Comparison of ENCODE assay signal across 8 mouse cellular contexts in the genomic region with DNA sequence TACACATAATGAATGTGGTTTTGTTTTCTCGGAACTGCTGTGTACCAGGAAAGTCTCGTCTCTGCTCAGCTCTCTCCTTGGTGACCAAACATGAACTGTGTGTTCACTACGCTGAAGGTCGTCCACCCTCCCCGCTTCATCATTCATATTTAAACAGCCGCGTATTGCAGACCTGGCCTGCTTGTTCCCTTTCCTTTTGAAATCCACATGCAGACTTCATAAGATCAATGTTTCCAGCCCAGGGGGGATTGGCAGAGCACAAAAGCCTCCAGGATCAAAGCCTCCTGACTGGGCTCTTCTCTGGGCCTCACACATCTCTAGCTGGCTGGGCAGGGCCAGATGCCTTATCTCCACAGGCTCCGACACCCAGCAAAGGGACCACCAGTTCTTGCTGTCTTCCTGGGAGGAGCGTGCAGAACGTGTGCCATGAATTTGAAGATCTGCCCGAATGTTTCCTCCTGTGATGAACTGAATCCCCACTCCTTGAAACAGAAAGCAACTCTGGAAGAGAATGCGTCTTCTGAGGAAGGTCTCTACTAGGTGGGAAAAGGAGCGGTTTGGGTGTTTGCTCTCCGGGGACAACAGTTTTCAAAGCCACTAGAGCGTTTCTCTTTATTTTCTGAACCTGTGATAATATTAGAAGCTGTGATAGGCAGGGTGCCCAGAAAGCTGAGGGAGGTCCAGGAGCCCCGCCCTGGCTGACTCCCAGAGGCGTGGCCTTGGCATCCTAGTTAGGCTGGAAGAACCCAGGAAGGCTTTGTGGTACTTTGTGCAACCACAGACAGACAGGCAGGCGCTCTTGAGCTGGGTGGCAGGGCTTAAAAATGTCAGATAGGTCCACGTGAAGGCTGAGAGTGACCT. TPM values are rescaled to one million over a fixed set of nuclear protein-coding genes. Genes with fewer than 3 reads are reported as not detected.
DNase-seq lines count a peak whose midpoint lies in the region; ATAC-seq and TF ChIP-seq lines count a peak whose summit lies in the region.

No protein-coding gene starts in this region.

- H3K79me2 ChIP-seq in macrophage (ENCODE audit: inconsistent target), result no peaks in the 10 kb centered on the region

- no peak for TF ChIP-seq EP300 in heart, postnatal 0 days (IDR thresholded peaks at IDR 0.05; ENCODE audit: low read depth)

- TF ChIP-seq CTCF in left cerebral cortex, adult 2 months (IDR thresholded peaks at IDR 0.05), result no peak; the same call in 1 of the 2 replicates
- 0 out of 2 replicates have a peak, but pooled peaks have one; percentile 3 for TF ChIP-seq CTCF in heart, postnatal 0 days (IDR thresholded peaks at IDR 0.05; ENCODE audit: low read depth)

- H3K36me3 ChIP-seq in heart, postnatal 0 days (replicated peaks; ENCODE audit: control insufficient read depth, insufficient read depth, low read length), result no peaks in the 10 kb centered on the region
- no peaks in the 10 kb centered on the region for H3K36me3 ChIP-seq in macrophage (ENCODE audit: inconsistent target)
- H3K36me3 ChIP-seq in hindbrain, embryonic 12.5 days, result 0 out of 2 replicates have a peak, but pooled peaks cover 7% of the 10 kb centered on the region

- no peak overlapping the region for H3K4me3 ChIP-seq in left cerebral cortex, adult 2 months
- peak overlapping the region; percentile 33 for H3K4me3 ChIP-seq in heart, postnatal 0 days (ENCODE audit: low read depth, low read length)
- H3K4me3 ChIP-seq in macrophage (ENCODE audit: inconsistent target), result no peak overlapping the region
- no peak overlapping the region for H3K4me3 ChIP-seq in hindbrain, embryonic 12.5 days

- no peaks in the 10 kb centered on the region for H3K27me3 ChIP-seq in heart, postnatal 0 days (ENCODE audit: control insufficient read depth, insufficient read depth, low read length)
- H3K27me3 ChIP-seq in hindbrain, embryonic 12.5 days, result no peaks in the 10 kb centered on the region

- no peak for DNase-seq in left cerebral cortex, adult 2 months (ENCODE audit: extremely low spot score in 1 of 2, low spot score in 2 of 2)
- DNase-seq in left cerebral cortex, postnatal 14 days (ENCODE audit: low spot score in 2 of 2), result no peak
- DNase-seq in adrenal gland, postnatal 25 days, result peak; percentile 83
- DNase-seq in heart, postnatal 0 days (ENCODE audit: low spot score), result peak; percentile 91
- peak; percentile 79 for DNase-seq in testis, postnatal 14 days (ENCODE audit: low spot score)
- DNase-seq in thymus, postnatal 36 days, result no peak

- ATAC-seq in heart, postnatal 0 days (ENCODE audit: insufficient read depth, low read depth), result peak; percentile 90
- ATAC-seq in hindbrain, embryonic 12.5 days (ENCODE audit: low FRiP score), result no peak

- 25% methylated on average over 19 of the region's 19 CpGs for WGBS in heart, postnatal 0 days
- 41% methylated on average over 19 of the region's 19 CpGs for WGBS in macrophage (ENCODE audit: missing documents)
- 54% methylated on average over 19 of the region's 19 CpGs for WGBS in hindbrain, embryonic 12.5 days

- peak overlapping the region; percentile 47 for H3K27ac ChIP-seq in left cerebral cortex, adult 2 months
- peak overlapping the region; percentile 79 for H3K27ac ChIP-seq in heart, postnatal 0 days (ENCODE audit: low read depth)
- peak overlapping the region; percentile 4; the same call in 1 of the 2 replicates for H3K27ac ChIP-seq in macrophage
- no peak overlapping the region for H3K27ac ChIP-seq in hindbrain, embryonic 12.5 days

- peaks cover 12% of the 10 kb centered on the region; the same call in 1 of the 2 replicates for H3K4me1 ChIP-seq in heart, postnatal 0 days (ENCODE audit: control insufficient read depth, insufficient read depth)
- H3K4me1 ChIP-seq in hindbrain, embryonic 12.5 days, result peaks cover 16% of the 10 kb centered on the region

- intact Hi-C loops in left cerebral cortex, adult 2 months (cut with DNase I), result loop anchor here (10.0 kb wide), 2 partner anchors 185 to 575 kb away; no protein-coding TSS in a partner anchor
- intact Hi-C loops in left cerebral cortex, postnatal 14 days (cut with DNase I), result loop anchor here (10.0 kb wide), 1 partner anchor 285 kb away; no protein-coding TSS in a partner anchor

- peak overlapping the region; percentile 57 for H3K4me2 ChIP-seq in heart, postnatal 0 days (ENCODE audit: low read depth, low read length)
- no peak overlapping the region for H3K4me2 ChIP-seq in hindbrain, embryonic 12.5 days (replicated peaks)

- H3K9ac ChIP-seq in heart, postnatal 0 days (replicated peaks; ENCODE audit: low read depth, low read length), result peak overlapping the region; percentile 40
- no peak overlapping the region for H3K9ac ChIP-seq in hindbrain, embryonic 12.5 days

- H3K9me3 ChIP-seq in heart, postnatal 0 days (replicated peaks; ENCODE audit: control insufficient read depth, low read length), result no peaks in the 10 kb centered on the region
- peaks cover 16% of the 10 kb centered on the region for H3K9me3 ChIP-seq in hindbrain, embryonic 12.5 days (replicated peaks)

RNA-seq across cellular contexts. Expression of a gene that starts 10.0 kb away (rescaled TPM):
- 1 to 10 TPM; 1.7 to 1.9 TPM for total RNA-seq in left cerebral cortex, adult 2 months (2021)
- 1 to 10 TPM; 1.1 to 1.4 TPM for total RNA-seq in left cerebral cortex, postnatal 14 days (2021)
- total RNA-seq in adrenal gland, postnatal 25 days (2021), result 8.6 and 14.8 TPM in 2 replicates
- total RNA-seq in heart, postnatal 0 days (2014; rRNA removed; ENCODE audit: low replicate concordance), result 5.0 TPM in 2 replicates
- 1.8 TPM in 2 replicates for polyA plus RNA-seq in heart, postnatal 0 days (2015; fragmentation: Nextera tagmentation; extraction: Ambion mirVana)
- total RNA-seq in macrophage (2018; cell fraction: chromatin; rRNA removed), result 100 to 1,000 TPM in 3 of 26 experiments, 10 to 100 TPM in 21, 1 to 10 TPM in 2; 9.1 to 309 (median 31.2) TPM
- total RNA-seq in macrophage (2018; cell fraction: cytosol; rRNA removed), result 10 to 100 TPM in 13 of 26 experiments, 1 to 10 TPM in 13; 4.6 to 56.9 (median 12.5) TPM
- total RNA-seq in macrophage (2018; cell fraction: nucleus; rRNA removed), result 100 to 1,000 TPM in 1 of 26 experiments, 10 to 100 TPM in 15, 1 to 10 TPM in 10; 6.6 to 122 (median 16.8) TPM
- 6.4 to 13.5 TPM (median 8.7 TPM) in 3 replicates for polyA plus RNA-seq in macrophage (2018)
- 0.21 and 0.47 TPM in 2 replicates for polyA plus RNA-seq in hindbrain, embryonic 12.5 days (2016; fragmentation: Nextera tagmentation; extraction: Ambion mirVana)

RNA-seq across cellular contexts. Expression of a gene that starts 12.9 kb away (rescaled TPM):
- total RNA-seq in left cerebral cortex, adult 2 months (2021), result 10 to 100 TPM; 46.0 to 50.2 TPM
- 10 to 100 TPM; 62.5 to 64.1 TPM for total RNA-seq in left cerebral cortex, postnatal 14 days (2021)
- total RNA-seq in adrenal gland, postnatal 25 days (2021), result 183 and 235 TPM in 2 replicates
- 44.7 and 87.7 TPM in 2 replicates for total RNA-seq in heart, postnatal 0 days (2014; rRNA removed; ENCODE audit: low replicate concordance)
- 210 and 217 TPM in 2 replicates for polyA plus RNA-seq in heart, postnatal 0 days (2015; fragmentation: Nextera tagmentation; extraction: Ambion mirVana)
- total RNA-seq in macrophage (2018; cell fraction: chromatin; rRNA removed), result 1 to 10 TPM in 20 of 26 experiments, under 1 TPM in 4, not detected in 2; 0.65 to 9.7 (median 2.2) TPM
- total RNA-seq in macrophage (2018; cell fraction: cytosol; rRNA removed), result 10 to 100 TPM; 14.1 to 26.6 (median 18.8) TPM
- 10 to 100 TPM in 3 of 26 experiments, 1 to 10 TPM in 23; 2.0 to 27.2 (median 7.0) TPM for total RNA-seq in macrophage (2018; cell fraction: nucleus; rRNA removed)
- 5.1 to 28.7 TPM (median 17.8 TPM) in 3 replicates for polyA plus RNA-seq in macrophage (2018)
- polyA plus RNA-seq in hindbrain, embryonic 12.5 days (2016; fragmentation: Nextera tagmentation; extraction: Ambion mirVana), result 149 and 157 TPM in 2 replicates

Comparison
In these comparisons a context has a peak if more than half of its experiments do, and no peak if none do; other contexts are left out.
1. DNase-seq: peak in adrenal gland, postnatal 25 days (single experiment), heart, postnatal 0 days (single experiment) and testis, postnatal 14 days (single experiment); none in left cerebral cortex, adult 2 months (0 of 2), left cerebral cortex, postnatal 14 days (0 of 2) and thymus, postnatal 36 days (0 of 2).